Mouse (Mus musculus): ENCODE measurements around the gene Fbxw22.
"Not testable (repeated sequence)": the region's sequence is repeated elsewhere in the genome, so short reads cannot be mapped to it uniquely, and the experiment has no call there.

Fbxw22 gene

DNA sequence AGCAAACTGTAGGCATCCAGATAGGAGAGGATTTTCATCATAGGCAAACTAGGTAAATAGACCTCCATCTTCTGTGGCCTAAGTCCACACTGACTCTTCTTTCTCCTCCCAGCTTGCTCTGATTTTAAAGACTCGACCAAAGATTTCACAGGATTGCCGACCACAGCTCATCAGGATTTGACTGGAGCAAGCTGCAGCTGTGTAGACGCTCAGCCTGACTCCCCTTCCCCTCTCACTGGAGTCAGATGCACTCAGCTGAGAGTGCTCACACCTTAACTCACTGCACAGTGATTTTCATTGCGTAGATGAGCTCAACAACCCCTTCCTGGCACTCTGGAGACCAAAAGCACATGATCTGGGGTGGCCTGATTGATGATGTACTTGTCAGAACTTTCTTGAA lies at the start of gene Fbxw22:
Gene Fbxw22, minus strand, starts transcription at position 101 of the 400 bp plus-strand sequence.
- DNase-seq (ENCODE audit: low spot score in 2 of 2), result not testable (repeated sequence)

DNA sequence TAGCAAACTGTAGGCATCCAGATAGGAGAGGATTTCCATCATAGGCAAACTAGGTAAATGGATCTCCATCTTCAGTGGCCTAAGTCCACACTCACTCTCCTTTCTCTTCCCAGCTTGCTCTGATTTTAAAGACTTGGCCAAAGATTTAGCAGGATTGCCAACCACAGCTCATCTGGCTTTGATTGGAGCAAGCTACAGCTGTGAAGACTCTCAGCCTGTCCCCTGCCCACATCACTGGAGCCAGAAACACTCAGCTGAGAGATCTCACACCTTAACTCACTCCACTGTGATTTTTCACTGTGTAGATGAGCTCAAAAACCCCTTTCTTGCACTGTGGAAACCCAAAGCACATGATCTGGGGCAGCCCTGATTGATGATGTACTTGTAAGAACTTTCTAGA lies 44.9 kb upstream of the Fbxw22 start, which contains the start of gene Fbxw16:
Gene Fbxw16, minus strand, starts transcription at position 101 of the 400 bp plus-strand sequence.
- no peak for DNase-seq (ENCODE audit: low spot score in 2 of 2)

DNA sequence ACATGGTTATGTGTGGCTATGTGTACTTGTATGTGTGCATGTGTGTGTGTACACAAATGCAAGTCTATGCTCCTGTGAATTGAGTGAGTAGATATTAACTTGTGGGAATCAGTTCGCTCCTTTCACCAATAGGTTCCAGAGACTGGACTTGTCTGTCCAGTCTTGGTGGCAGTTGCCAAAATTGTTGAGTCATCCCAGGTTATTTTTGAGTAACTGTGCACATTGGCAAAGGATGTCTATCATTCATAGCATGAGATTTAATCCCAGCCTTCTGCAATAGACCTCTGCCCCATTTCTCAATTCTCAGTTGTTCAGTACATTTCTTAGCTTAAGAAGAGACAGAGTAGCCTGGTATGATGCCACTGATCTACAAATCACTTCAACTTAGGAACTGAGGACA lies 28.9 kb upstream of the Fbxw22 start:
- DNase-seq (ENCODE audit: low spot score in 2 of 2), result no peak

DNA sequence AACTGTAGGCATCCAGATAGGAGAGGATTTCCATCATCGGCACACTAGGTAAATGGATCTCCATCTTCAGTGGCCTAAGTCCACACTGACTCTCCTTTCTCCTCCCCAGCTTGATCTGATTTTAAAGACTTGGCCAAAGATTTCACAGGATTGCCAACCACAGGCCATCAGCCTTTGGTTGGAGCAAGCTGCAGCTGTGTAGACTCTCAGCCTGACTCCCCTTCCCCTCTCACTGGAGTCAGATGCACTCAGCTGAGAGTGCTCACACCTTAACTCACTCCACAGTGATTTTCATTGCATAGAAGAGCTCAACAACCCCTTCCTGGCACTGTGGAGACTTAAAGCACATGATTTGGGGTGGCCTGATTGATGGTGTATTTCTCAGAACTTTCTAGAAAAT lies 64.5 kb downstream of the Fbxw22 start, which contains the start of gene Fbxw28:
Gene Fbxw28, minus strand, starts transcription at position 101 of the 400 bp plus-strand sequence.
- not testable (repeated sequence) for DNase-seq (ENCODE audit: low spot score in 2 of 2)

Data from cerebellum, postnatal 4 days (tissue).